Mouse (Mus musculus) kidney, postnatal 4 days (tissue): ENCODE data around the gene Iqgap2.

ENCODE experiments used
- DNase-seq, 2 experiments: peaks; one replicate each; pipeline ENCODE4 v3.0.0; 2021; ENCODE audit warnings: mixed read lengths in 2 of 2

Iqgap2 gene

DNA sequence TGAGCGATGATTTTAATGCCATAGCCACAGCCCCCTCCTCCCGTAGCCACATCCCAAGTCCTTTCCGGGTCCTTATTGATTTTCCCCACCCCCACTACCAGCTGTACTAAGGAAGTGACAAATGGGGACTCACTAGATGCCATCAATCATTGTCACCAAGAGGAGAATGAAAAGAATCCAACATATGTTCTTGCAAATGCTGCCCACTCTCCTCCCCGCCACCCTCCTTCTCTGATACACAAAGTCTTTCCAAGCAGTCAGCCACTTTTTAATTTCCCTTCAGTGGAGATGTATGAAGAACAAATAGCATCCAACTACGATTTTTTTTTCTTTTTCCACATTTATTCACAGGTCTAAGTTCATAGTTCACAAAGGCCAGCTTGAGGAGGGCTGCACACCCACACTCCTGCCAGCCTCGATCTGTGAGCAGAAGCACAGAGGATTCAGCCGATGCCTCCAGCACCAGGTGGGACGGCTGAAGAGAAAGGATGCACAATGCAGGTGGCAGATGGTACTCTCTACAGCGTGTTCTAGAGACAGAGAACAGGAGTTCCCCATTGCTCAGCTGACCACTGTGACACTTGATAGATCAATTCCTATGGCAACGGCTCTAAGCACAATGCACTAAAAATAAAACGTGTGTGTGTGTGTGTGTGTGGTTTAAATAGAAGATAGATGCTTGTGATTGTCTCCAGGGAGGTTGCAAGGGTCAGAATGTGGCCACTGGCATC, 116.6 kb downstream of the Iqgap2 start:
- no peak for DNase-seq

DNA sequence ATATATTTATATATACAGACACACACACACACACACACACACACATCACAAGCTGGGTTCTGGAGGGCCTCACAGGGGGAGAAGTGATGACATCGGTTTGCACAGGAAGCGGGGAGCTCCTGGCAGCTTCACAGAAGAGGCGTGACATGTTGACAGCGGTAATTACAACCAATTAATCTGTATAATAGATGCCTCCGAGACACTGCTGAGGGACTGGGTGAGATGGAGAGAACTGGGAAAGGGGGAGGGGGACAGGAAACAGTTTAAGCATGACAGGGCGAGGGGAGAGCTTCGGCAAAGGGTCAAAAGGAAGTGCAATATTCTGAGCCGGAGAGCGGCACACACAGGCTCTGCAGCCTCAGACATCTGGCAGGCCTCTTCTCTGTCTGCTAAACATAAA, 126.7 kb downstream of the Iqgap2 start:
- peak; percentile 82 to 88 for DNase-seq

DNA sequence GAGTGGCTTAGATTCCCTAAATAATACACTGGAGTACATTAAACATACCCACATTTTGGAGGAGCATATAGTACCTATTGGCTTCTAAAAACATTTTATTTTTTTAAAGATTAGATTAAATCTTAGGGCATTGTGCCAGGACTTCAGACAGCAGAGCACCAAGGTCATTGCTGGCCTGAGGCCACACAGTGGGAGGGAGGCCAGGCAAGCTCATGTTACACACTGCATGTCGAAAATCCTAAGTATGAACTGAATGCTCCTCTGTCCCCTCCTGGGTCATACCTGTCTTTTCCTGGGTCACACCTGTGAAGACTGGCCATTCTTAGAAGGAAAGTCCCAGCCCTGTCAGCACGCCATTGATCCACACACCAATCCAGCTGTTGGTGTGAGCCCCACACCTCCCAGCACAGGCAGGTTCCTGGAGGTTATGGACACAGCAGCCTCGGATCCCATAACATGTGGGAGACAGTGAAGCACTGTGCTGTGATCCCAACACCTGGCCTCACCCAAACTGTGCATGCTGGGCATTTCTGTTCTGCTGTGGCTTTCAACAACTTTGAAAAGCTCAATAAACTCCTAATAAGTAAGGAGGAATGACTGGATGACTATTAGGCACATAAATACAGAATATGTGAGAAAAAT, 127.7 kb downstream of the Iqgap2 start:
- DNase-seq: peak; percentile 63 to 71

DNA sequence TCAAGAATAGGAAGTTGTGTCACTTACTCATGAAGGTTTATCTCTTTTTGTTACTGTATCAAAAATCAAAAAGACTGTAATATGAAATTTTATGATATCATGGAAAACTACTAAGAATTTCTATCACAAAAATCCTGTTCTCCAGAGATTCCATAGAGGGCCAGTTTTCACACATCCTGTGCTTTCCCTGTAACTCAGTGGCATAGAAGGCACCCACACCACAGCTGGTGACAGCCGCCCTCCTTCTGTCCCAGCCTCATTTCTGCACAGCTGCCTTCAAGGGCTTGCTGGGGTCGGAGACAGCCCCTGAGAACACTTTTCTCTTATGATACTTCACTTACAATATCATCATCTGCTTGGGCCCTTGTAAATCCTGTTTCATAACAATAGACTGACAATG, 131.9 kb downstream of the Iqgap2 start:
- no peak for DNase-seq

DNA sequence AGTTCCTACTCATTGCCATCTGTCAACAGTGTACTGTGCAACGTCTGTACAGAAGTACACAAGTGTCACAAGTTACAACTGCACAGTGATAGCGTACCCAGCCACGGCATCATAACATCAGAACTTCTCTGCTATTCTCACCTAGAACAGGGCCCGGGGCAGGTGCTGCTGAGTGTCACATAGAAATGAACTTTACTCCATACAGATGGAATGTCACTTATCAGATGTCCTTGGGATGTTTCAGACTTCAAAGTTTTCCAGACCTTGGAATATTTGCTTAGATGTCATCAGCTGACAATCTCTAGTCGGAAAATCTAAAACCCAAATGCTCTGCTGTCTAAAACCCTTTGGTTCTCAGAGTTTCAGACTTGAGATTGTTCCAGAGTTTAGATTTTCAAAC, 137.4 kb downstream of the Iqgap2 start:
- DNase-seq: no peak

DNA sequence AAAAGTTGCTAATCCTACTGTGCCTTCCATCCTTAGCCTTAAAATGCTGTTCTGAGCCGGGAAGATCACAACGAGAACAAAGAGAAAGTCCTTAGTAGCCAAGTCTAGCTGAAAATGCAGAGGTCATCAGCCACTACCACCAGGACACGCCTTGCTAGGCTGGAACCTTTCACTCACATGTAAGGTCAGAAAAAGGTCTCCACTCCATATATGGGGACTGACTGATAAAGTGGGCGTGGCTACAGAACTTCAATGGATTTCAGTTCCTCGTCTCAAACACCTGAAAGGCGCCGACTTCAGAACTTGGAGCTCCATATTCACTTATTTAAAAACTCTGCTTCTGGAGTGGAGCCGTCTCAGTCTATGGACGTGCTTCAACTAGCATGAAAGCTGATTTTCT, 139.3 kb downstream of the Iqgap2 start:
- DNase-seq: no peak

DNA sequence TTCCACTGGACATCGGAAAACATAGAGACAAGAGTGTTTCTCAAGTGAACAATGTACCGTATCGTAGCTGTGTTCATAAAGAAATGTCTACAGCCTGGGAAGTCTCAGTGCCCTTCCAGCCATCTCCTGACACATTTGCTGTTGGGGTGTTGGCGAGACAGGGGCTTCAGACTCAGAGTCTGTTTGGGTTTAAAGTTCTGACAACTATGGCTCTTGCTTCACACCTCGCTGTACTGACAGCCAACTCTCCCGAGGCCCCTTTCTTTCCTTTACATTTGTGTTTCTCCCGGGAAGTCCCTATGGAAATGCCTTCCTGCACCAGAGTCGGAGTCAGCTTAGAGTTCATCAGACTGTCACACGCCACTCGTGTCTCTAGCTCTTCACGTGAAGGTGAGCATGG, 144.2 kb downstream of the Iqgap2 start:
- DNase-seq: no peak

DNA sequence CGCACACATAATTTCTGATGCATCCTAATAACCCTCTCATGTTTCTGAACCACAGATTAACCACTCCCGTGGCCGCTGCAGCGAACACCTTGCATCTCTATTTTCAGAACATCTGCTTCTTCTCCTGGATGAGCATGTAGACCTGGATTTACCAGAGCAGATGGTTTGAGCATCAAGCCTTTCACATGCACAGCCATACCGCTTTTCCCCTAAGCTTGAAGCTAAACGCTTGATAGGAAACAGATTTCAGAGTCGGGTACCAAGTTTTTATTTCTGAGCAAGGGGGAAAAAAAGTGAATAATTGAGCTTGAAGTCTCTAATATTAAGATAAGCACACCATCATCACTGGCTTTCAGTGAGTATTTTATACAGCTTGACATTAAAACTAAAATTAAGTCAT, 144.6 kb downstream of the Iqgap2 start:
- no peak for DNase-seq

DNA sequence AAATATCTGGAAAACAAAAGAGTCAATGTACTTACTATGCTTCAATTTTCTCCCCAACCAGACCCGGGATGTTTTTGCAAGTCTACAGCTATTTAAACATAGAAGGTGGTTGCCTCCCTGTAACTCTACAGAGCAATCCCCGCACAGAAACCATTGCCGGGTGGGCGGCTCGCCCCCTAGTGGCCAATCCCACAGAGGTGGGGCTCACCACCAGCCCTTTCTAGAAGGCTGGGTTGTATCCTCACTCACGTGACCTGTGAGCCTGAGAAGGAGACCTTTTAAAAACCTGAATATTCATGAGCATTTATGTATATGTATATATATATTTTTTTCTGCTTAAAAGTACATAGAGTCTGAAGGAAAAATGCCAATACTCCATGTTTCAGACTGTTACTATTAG, 145.2 kb downstream of the Iqgap2 start:
- peak; percentile 82 to 83 for DNase-seq

DNA sequence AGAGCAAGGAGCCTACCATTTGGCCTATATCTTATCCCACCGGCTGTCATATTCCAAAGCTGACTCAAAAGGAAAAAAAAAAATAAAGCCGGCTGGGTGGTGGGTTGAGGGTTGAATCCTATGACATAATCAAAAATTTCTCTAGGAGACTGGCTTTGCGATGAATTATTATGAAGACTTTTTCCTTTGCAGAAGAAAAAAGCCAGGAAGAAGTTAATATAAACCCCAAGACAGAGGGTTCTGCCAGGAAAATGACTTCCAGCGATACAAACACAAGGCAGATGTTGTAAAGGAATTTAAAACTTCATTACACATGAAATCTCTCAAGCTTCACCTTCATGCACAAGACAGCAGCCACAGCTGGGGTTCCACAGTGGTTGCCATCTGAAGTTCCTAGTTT, 146.3 kb downstream of the Iqgap2 start:
- DNase-seq: no peak

DNA sequence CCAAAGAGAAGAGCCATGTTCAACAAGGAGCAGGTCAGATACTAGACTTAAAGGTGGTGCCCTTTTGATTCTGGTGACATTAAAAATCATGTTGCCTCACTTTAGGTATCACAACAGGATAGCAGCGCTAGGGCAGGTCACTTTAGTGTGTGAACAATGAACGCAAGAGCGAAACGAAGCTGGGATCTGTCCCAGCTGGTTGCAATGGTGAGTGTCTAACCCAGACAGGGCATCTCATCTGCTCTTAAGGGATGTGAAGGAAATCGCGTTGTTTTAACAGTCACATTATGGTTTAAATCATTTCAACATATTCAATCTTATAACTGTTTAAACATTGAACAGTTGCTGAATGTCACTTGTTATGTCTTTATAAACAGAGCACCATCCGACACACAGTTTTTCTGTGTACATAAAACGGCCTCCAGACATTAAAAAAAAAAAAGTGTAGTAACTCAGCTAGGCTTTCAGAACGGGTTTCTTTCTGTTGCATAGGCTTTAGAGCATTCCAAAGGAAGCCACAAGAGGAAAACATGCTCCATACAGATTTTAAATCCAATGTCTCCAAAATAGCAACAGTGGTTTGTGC, 148.7 kb downstream of the Iqgap2 start:
- DNase-seq: no peak

DNA sequence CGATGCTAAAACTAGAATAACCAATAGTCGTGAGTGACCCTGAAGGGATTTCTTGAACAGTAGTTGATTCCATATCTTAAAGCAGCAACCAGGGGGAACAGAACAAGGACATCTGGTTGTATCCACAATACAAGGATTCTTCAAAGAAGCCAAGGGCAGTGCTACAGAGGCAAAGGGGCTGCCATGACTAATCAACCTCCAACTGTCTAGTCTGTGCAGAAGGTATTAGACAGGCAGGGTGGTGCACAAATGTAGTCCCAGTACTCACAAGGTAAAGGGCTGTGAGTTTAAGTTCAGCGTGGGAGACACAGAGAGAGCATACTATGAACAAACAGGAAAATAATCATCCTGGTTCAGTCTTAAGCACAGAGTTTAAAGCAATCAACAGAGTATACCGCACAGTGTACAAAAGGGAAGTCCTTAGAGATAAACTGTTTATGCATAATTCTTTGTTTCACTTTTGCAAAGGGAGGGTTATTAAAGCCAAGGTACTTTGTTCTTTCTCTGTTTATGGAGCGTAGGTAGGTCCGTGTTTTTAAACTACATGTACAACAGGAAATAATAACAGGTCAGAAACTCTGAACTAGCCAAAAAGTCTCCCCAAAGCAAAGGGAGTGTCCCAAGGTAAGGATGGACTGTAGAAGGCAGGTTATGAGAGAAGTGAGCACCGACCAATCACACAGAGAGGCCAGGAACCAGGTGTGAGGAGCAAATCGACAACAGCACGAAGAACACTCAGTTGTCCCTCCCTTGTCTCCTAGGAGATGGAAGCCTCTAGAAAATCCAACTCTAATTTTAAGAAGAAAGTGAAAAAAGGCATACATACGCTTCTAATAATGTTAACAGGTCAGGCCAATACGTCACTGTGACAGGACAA, 149.7 kb downstream of the Iqgap2 start:
- DNase-seq: no peak

DNA sequence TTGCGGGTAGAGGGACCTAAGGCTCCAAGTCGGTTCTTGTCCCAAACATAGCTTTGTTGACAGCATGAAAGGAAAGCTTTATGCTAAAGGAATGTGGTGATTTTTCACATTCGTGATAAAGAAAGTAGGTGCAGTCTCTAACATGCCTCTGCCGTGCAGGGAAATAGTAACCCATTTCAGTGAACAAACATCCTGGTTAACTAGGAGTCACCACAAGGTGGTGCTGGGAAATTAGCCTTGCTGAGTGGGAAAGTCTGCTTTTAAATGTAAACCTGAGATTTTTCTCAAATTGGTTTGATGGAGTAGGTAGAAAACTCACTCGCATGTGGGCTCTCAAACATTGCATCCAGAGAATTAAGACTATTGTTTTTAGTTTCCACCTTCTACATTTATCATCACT, 152.1 kb downstream of the Iqgap2 start:
- DNase-seq: peak; percentile 18 to 33

DNA sequence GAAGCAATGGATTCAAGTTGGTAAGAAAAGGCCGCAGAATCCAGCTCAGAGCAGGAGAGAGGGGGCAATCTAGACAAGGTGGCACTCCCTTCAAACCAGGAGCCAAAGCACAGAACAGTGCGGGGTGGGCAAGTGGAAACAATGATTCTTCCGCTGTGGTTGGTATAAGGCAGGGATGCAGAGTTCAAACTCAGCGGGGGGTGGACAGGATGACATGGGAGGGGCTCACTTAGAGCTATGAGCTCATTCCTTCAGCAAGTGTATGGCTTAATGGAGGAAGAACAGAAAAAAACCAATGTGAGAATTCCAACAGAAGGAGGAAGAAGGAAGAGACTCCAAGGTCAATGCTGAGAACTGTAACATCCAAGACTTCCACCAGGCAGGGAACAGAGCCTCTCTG, 161.2 kb downstream of the Iqgap2 start:
- no peak for DNase-seq

DNA sequence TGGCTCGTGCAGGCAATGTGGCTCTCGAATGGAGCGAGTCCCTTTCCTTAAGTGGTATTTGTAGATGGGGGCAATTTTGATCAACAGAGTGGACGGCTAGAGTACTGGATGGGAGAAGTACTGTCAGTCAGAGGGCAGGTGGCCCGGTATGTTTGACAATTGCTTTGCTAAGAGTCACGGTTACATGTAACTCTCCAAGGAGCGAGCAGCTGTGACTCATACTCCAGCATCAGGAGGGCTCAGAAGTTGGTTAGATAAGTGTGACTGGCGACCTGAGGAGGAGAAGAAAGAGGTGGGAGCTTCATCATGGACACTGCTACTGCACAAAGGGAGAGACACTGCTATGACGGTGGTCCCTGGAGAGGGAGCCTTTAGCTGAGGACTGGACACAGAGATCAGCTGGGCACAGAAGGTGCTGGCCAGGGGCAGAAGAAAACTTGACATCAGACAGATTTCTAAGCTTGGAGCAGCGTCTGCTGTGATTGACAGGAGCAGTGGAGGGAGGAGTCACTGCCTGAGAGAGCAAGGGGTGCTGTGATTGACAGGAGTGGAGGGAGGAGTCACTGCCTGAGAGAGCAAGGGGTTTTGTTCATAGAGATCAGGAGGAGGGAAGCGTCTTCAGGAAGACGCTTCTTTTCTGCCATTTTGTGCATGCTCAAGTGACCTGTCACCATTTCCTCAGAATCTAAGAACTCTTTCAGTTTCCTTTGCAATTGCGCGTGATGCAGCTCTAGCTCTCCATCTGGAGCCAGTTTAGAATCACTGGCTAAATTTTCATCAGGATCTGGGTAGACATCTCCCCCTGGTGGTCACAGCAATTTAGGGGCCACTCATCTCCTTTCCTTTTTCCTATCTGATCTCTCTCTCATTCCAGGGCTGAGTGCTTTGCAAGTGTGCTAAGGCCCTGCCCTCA, 172.1 kb downstream of the Iqgap2 start:
- peak; percentile 74 to 81 for DNase-seq

DNA sequence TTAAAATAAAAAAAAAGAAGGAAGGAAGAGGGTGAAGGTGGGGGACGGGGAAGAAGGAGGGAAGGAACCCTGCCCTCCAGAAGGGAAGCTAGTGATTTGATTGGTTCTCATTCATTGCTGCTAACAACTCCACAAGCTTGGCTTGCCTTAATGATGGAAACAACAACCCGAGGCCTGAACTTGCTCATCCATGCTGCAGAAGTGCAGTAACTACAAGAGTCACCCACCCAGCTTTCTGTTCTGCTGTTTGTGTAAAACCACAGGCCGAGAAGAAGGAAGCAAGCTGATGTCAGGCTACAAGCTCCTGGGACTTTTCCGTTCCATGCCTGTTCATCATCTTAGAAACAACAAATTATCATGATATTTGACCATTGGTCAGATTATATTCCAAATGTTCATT, 176.4 kb downstream of the Iqgap2 start:
- no peak for DNase-seq

DNA sequence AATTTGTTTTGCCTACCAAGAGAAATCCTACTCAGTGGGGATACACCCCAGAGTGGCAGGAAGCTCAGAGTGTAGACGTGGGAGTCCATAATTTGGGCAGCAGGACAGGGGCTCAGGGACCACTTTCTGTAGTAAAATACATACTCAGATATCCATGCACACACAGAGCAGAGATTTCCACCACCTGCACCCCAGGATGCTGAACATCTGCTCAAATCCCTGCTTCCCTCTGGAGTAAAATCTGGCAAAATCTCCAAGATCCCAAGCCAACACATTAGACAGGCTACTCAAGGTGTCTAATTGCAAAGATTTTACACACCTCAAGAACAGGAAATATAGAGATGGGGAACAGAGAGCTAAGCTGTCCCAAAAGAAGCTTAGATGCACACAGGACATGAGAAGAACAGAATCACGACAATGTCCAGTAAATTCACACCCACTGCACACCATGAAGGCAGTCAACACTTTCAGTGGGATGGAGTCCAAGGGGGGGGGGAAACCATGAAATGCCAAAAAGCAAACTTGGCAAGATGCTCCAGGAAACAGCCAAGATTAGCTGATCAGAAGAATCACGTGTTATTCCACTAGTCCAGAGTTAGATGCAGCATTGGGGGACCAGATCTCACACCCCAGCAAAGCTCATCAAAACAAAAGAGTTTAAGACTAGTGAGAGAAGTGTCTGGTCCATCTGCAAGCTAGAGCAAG, 177.3 kb downstream of the Iqgap2 start:
- no peak for DNase-seq

DNA sequence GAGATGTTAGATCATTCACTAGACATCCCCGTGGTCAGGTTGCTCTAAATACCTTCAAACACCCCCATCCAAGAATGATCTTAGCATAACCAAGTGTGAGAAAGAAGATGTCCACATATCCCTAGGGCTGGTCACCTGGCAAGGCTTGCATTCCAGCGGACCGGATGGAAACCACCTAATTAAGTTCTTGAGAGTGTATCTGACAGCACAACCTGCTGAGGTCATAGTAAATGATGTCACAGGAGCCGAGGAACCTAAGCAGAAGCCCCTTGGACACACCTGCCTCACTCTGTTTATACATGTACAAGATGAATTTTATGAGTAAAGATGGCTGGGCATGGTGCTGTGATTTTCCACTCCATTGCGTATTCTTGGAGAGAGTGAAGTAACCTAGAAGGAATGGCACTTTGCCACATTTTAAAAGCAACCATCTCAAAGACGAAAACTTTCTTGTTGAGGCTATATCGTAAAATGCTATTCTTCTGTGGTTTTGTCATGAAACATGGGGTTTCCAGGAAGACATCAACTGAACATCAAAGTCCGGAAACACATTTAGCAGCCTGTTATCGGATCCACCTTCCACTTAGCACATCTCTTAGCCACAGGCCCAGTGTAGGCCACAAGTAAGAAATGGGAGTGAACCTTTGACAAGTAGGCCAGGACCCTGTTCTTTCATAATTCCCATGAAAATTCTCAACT, 179.0 kb downstream of the Iqgap2 start:
- DNase-seq: no peak

DNA sequence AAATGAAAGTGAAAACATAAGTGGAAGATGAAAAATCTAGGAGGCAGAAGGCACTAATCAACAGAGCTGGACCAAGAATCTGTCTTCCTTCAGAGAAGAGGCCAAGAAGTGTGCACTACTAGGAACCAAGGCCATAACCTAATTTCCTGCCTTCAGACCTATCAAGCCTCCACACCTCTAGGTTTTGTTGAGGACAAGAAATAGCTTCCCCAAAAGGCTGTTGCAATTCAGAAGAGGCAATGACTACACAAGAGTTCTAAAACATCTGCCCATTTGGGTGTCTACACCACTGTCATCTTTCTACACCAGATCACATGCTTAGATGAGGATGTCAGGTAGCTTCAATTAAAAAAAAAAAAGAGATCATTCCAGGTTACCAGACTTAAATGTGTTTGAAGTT, 179.7 kb downstream of the Iqgap2 start:
- no peak for DNase-seq

DNA sequence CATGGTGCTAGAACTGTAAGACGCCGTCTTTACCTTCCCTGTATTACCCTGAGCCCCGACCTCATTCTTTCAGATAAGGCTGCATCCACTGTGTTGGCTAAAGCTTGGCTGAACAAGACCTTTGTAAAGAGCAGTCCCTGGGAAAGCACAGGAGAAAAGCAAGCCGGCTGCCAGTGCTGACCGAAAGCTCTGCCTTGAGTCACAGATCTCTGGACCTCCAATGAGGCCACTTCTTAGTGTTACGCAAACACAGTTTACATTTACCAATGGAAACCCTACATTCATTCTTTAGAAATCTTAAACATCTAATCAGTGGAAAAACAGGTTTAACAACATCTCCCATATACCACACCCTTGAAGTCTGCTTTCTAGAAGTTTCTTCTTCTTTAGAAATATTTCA, 186.1 kb downstream of the Iqgap2 start:
- no peak for DNase-seq

DNA sequence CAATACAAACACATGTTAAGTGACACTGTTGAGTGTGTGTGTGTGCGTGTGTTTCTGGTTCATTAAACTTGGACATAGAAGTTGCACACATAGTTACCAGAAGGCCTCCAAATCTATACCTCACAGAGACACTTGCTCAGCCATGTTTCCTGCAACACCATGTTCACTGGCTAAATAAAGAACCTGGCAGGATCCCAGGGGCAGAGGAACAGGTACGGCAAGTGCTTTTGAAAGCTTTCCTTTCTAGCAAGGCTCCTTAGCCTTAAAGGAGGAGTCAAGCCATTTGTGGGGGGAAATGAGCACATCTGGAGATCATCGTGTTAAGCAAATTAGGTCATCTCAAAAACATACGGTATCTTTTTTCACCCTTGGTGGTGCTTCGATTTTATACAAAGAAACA, 188.3 kb downstream of the Iqgap2 start:
- DNase-seq: no peak
